Mouse (Mus musculus) stomach, postnatal 0 days (tissue): ENCODE measurements around the gene Tdrd7. TPM values are rescaled to one million over a fixed set of nuclear protein-coding genes. Genes with fewer than 3 reads are reported as not detected.

Experiments used
- ATAC-seq: fragments of 200-750 bp; cut with Nextera tagmentation; 2 replicates; pipeline ENCODE4 v1.8.0; 2017; ENCODE audit not compliant: low FRiP score, low TSS enrichment
- DNase-seq: peaks from one replicate; pipeline ENCODE4 v3.0.0-alpha.2; 2016; ENCODE audit warnings: low spot score
- H3K27ac ChIP-seq: fragments of 300-500 bp; sonication (generic); replicated peaks from 2 replicates; pipeline ENCODE4 v1.5.1; 2014; ENCODE audit warnings: mild to moderate bottlenecking, control low read depth
- H3K27me3 ChIP-seq: fragments of 300-500 bp; sonication (generic); 2 replicates; pipeline ENCODE4 v1.6.1; 2014; ENCODE audit warnings: low read length; ENCODE audit not compliant: control insufficient read depth, insufficient read depth
- H3K36me3 ChIP-seq: fragments of 300-500 bp; sonication (generic); 2 replicates; pipeline ENCODE4 v1.6.1; 2014; ENCODE audit warnings: low read length, mixed read lengths; ENCODE audit not compliant: control insufficient read depth, insufficient read depth
- H3K4me1 ChIP-seq: fragments of 300-500 bp; sonication (generic); replicated peaks from 2 replicates; pipeline ENCODE4 v1.6.1; 2014; ENCODE audit warnings: antibody characterized with exemption; ENCODE audit not compliant: control insufficient read depth, insufficient read depth
- H3K4me2 ChIP-seq: fragments of 300-500 bp; sonication (generic); replicated peaks from 2 replicates; pipeline ENCODE4 v1.6.1; 2014; ENCODE audit warnings: low read depth, mild to moderate bottlenecking, control low read depth, moderate library complexity
- H3K4me3 ChIP-seq: fragments of 300-500 bp; sonication (generic); 2 replicates; pipeline ENCODE4 v1.5.1; 2014; ENCODE audit warnings: low read depth, low read length, control low read depth
- H3K9ac ChIP-seq: fragments of 300-500 bp; sonication (generic); 2 replicates; pipeline ENCODE4 v1.6.1; 2014; ENCODE audit warnings: mild to moderate bottlenecking, low read length, control low read depth, mixed read lengths
- H3K9me3 ChIP-seq: fragments of 300-500 bp; sonication (generic); 2 replicates; pipeline ENCODE4 v1.6.1; 2016; ENCODE audit warnings: low read length; ENCODE audit not compliant: control insufficient read depth
- CTCF ChIP-seq: IDR thresholded peaks from 2 replicates; pipeline ENCODE4 v1.5.1; 2016; ENCODE audit warnings: antibody characterized with exemption, low read depth, mild to moderate bottlenecking, moderate library complexity
- EP300 ChIP-seq: optimal IDR thresholded peaks from 2 replicates; pipeline ENCODE3; 2016; ENCODE audit warnings: antibody characterized with exemption
- WGBS: fragments of 180-500 bp; shearing (Covaris S2); extraction: QIAGEN DNeasy Blood & Tissue Kit; methylation state at CpG from one replicate; pipeline ENCODE4 v1.1.7; 2014; 5-methylcytosine and 5-hydroxymethylcytosine counted together
- polyA plus RNA-seq: library from polyadenylated mRNA; unstranded; fragments of >200 nt; fragmentation: Nextera tagmentation; extraction: Ambion mirVana; gene quantifications from 2 replicates; pipeline ENCODE4 v1.2.1, GENCODE M21; 2015

Gene Tdrd7
- polyA plus RNA-seq, 1 experiment from 2014 or later: 25.1 TPM

DNA sequence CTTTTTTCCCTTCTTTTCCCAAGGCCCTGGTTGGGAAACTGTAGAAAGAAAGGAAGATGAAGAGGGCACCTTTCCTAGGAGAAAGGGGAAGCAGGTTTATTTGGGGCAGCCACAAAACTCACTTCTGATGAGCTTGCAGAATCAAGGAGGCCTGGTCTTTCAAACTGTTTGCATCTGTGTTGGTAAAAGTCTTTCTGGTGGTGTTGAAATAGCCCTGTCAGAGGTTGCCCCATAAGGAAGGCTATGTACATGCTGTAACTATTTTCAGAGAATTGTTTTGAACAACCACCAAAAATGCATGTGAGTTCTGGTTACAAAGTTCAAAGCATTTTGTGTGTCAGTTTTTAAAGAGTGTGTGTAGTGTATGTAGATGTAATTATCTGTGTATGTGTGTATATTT lies 15.9 kb downstream of the Tdrd7 start:
- H3K4me2 ChIP-seq: no peak overlapping the region
- no peaks in the 10 kb centered on the region for H3K4me1 ChIP-seq
- H3K9ac ChIP-seq: no peak overlapping the region
- DNase-seq (no peak), ATAC-seq (no peak)
- H3K27ac ChIP-seq: no peak overlapping the region
- no peaks in the 10 kb centered on the region for H3K27me3 ChIP-seq
- no peaks in the 10 kb centered on the region for H3K36me3 ChIP-seq
- H3K9me3 ChIP-seq: no peaks in the 10 kb centered on the region
- H3K4me3 ChIP-seq: no peak overlapping the region
- TF ChIP-seq CTCF: no peak
- TF ChIP-seq EP300: no peak

- 17% methylated on average over 6 of the region's 6 CpGs for WGBS
- ATAC-seq: no peak
- H3K9me3 ChIP-seq: no peaks in the 10 kb centered on the region
- TF ChIP-seq CTCF: no peak
- no peak for TF ChIP-seq EP300
- 0 out of 2 replicates have a peak, but pooled peaks cover 2% of the 10 kb centered on the region for H3K4me1 ChIP-seq
- no peaks in the 10 kb centered on the region for H3K36me3 ChIP-seq
- DNase-seq: no peak
- no peaks in the 10 kb centered on the region for H3K27me3 ChIP-seq
- H3K4me3 ChIP-seq: no peak overlapping the region
- H3K4me2 ChIP-seq: no peak overlapping the region
- H3K27ac ChIP-seq: no peak overlapping the region
- no peak overlapping the region for H3K9ac ChIP-seq
Measured at GRCm38 (mm10) chr4:45990427-45991135, 25.4 kb downstream of the Tdrd7 start.

- H3K4me3 ChIP-seq: no peak overlapping the region
- no peak for ATAC-seq
- WGBS: 78% methylated on average over 4 of the region's 4 CpGs
Measured at GRCm38 (mm10) chr4:45998536-45998935, 33.4 kb downstream of the Tdrd7 start.

DNA sequence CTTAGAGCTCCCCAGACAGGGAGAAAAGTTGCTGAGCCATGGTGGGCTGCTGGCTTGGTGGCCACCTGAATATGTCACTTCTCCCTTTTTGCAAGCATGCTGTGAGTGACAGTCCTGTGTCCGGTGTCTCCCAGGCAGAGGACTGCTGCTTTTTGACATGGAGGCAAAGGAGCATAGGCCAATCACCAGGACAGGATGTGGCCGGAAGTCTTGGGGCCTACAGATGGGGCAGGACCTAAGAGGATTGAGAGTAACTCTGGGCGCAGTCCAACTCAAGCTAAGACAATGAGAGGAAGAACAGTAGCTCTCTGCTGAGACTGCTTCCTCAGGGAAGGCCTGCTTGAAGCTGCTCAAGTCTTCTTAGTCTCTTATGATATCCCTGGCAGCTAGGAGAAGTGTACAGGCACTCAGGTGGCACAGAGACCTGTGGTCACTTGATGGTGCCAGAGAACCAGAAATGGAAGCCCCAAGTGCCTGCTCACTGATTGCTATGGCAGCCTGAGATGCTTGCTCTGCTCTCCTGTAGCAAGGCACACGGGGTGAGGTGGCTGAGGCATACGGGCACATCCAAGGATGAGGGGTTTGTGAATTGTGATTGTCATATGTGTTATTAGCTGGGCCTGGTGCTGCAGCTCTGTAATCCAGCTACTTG lies 43.1 kb downstream of the Tdrd7 start:
- H3K4me3 ChIP-seq: no peak overlapping the region
- no peaks in the 10 kb centered on the region for H3K9me3 ChIP-seq
- no peaks in the 10 kb centered on the region for H3K4me1 ChIP-seq
- H3K27me3 ChIP-seq: no peaks in the 10 kb centered on the region
- no peak overlapping the region for H3K4me2 ChIP-seq
- TF ChIP-seq CTCF (0 out of 2 replicates have a peak, but pooled peaks have one; percentile 9), EP300 (no peak)
- H3K36me3 ChIP-seq: peaks cover 12% of the 10 kb centered on the region
- H3K27ac ChIP-seq: no peak overlapping the region
- H3K9ac ChIP-seq: no peak overlapping the region
- ATAC-seq (no peak), DNase-seq (no peak)
- WGBS: 82% methylated on average over 5 of the region's 5 CpGs

More at GRCm38 (mm10) chr4:45998536-45998935, 33.4 kb downstream of the Tdrd7 start:
- Histone ChIP-seq H3K27ac (no peak overlapping the region), H3K4me1 (no peaks in the 10 kb centered on the region), H3K4me2 (no peak overlapping the region), H3K36me3 (no peaks in the 10 kb centered on the region; the same call in 1 of the 2 replicates), H3K9me3 (no peaks in the 10 kb centered on the region), H3K27me3 (no peaks in the 10 kb centered on the region), H3K9ac (no peak overlapping the region)
- TF ChIP-seq CTCF (no peak), EP300 (no peak)
- no peak for DNase-seq

DNA sequence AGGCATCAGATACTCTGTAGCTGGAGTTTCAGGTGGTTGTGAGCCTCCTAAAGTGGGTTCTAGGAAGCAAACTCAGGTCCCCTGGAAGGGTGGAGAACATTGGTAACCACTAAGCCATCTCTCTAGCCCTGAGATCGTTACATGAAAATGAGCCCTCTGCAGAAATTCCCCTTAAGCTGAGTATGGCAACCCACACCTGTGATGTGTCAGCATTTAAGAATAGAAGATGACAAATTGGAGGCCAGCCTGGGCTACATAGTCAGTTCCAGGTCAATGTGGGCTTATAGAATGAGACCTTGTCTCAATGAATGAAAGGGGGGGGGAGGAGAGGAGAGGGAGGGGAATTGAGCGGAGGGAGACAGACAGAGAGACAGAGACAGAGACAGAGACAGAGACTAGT lies 46.6 kb downstream of the Tdrd7 start:
- Histone ChIP-seq H3K36me3 (peaks cover 6% of the 10 kb centered on the region; the same call in 1 of the 2 replicates), H3K4me2 (no peak overlapping the region), H3K9me3 (no peaks in the 10 kb centered on the region), H3K9ac (no peak overlapping the region), H3K27ac (no peak overlapping the region), H3K27me3 (no peaks in the 10 kb centered on the region), H3K4me3 (no peak overlapping the region), H3K4me1 (no peaks in the 10 kb centered on the region)
- DNase-seq (no peak), ATAC-seq (no peak)
- WGBS: 75% methylated on average over 2 of the region's 2 CpGs
- no peak for TF ChIP-seq CTCF
- no peak for TF ChIP-seq EP300

DNA sequence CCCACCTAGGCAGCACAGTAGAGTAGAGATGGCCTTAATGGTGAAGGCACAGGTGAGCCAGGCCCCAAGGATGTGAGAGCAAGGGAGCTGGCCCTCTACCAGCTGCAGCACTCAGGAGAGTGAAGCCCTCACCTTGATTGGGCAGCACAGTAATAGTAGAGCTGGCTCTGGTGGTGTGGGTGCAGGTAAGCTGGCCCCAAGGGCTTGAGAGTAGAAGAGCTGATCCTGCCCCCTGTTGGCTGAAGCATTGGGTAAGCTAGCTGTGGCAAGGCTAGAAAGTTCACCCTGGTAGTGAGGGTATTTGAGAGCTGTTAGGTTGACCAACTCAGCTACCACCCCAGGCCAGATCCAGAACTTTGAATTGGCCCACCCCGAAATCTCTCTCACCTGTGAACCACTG lies 50.5 kb downstream of the Tdrd7 start:
- Histone ChIP-seq H3K36me3 (no peaks in the 10 kb centered on the region; the same call in 1 of the 2 replicates), H3K27me3 (no peaks in the 10 kb centered on the region), H3K9ac (no peak overlapping the region), H3K9me3 (no peaks in the 10 kb centered on the region), H3K4me3 (no peak overlapping the region), H3K27ac (no peak overlapping the region), H3K4me2 (no peak overlapping the region), H3K4me1 (no peaks in the 10 kb centered on the region)
- 96% methylated on average over 1 of the region's 1 CpGs for WGBS
- TF ChIP-seq CTCF (peak; percentile 38; the same call in 1 of the 2 replicates), EP300 (no peak)
- DNase-seq: no peak
- no peak for ATAC-seq
